Mouse (Mus musculus) bone marrow, adult 2 months (tissue): ENCODE measurements around the gene Gm49358.

Experiments used
- CTCF ChIP-seq: fragments of 200-500 bp; IDR thresholded peaks from 2 replicates; pipeline ENCODE4 v1.5.1; 2011; ENCODE audit warnings: low read length, control low read depth; ENCODE audit not compliant: control insufficient read depth, insufficient read depth
- POLR2A ChIP-seq: fragments of 200-500 bp; IDR thresholded peaks from 2 replicates; pipeline ENCODE4 v1.6.1; 2011; ENCODE audit warnings: low read depth, mild to moderate bottlenecking, control low read depth, low read length, borderline replicate concordance; ENCODE audit not compliant: control insufficient read depth

DNA sequence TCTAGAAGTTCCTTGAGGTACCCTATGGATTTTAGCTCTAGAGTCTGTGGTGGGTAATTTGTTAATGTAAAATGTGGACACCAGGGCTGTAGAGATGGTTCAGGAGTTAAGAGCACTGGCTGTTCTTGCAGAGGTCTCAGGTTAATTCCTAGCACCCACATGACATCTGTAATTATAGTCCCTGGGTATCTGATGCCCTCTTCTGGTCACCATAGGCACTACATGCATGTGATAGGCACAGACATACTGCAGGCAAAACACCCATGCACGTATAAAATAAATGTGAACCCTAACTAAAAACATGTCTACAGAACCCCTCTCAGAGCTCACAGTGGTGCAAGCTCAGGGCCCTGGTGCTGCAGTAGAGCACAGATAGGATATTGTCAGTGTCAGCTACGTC lies 65.7 kb downstream of the Gm49358 start:
- TF ChIP-seq POLR2A: no peak
- peak; percentile 17; the same call in 1 of the 2 replicates for TF ChIP-seq CTCF
